Mouse (Mus musculus) right cerebral cortex, adult 2 months (tissue): ENCODE measurements around the gene Zbtb40.

Experiments
- DNase-seq, 2 experiments: peaks; one replicate each; pipeline ENCODE4 v3.0.0; 2021 to 2022; ENCODE audit warnings: low spot score in 2 of 2

The Zbtb40 gene

DNA sequence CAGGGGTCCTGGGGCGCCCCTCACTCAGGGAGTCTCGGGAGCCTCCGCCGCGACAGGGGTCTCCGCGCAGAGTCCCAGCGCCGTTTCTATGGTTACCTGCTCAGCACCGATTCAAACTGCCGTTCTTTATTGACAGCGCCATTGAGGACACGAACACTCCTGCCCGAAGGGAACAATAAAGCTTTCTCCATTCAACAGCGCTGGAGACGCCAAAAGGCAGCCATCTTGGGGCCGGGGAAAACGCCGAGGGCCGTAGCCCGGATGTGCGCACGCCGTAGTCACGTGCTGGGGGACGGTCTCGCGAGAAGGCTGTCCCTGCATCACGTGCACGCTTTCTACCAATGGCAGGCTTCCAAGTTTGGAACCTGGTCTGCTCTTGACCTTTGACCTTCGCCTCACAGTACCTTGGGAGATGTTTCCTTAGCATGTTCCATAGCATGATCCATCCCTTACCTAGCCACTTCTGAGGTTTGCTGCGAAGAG, at the start of gene Zbtb40:
Gene Zbtb40, minus strand, starts transcription at position 252 of the 483 bp plus-strand sequence.
- peak; percentile 94 to 96 for DNase-seq

DNA sequence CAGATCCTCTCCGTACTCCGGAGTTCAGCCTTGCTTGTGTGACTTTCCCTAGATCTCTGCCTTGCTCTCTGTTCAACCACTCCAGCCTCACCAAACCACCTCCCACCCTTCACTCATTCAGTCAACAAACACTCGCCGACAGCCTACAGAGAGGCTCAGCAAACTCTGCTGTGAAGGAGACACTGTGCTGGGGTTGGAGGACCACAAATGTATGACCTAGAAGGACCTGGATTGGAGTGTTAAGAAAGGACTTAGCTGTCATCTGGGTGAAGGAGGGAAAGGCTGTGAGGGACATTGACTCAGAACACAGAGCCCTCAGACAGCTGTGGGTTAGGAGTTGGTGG, 49.4 kb upstream of the Zbtb40 start:
- no peak for DNase-seq

DNA sequence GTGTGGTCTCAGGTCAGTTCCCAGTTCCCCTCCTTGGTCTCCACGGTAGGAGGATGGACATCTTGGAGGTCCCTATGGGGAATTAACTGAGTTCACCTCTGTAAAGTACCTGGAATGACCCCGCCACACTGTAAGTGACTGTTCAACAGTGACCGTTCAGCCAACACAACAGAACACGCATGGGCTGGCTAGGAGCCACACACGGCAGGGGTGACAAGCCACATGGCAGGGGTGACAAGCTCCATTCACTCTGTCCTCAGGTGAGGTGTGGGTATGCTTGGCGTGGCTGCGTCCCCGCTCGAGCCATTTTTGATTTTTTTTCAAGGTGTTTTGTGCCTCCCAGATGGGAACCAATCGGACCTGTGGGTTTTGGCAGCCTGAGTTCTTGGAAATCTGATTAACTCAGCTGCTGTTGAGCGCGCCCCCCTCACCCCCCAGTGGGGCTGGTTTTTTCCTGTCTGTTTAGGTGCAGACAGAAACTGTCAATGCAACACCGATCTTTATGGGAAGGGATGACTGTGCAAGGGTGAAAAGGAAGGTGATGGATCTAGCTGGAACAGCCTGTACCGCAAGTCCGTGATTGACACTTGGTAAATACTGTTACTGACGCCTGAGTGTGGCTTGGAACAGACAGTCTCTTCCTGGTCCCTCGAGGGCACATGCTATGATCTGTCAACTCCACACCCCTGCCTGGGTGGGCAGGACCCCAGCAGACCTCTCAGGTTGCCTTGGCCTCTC, 48.8 kb upstream of the Zbtb40 start:
- no peak for DNase-seq

- DNase-seq = no peak
Measured at GRCm38 (mm10) chr4:137096353-137096752, 47.8 kb upstream of the Zbtb40 start.

DNA sequence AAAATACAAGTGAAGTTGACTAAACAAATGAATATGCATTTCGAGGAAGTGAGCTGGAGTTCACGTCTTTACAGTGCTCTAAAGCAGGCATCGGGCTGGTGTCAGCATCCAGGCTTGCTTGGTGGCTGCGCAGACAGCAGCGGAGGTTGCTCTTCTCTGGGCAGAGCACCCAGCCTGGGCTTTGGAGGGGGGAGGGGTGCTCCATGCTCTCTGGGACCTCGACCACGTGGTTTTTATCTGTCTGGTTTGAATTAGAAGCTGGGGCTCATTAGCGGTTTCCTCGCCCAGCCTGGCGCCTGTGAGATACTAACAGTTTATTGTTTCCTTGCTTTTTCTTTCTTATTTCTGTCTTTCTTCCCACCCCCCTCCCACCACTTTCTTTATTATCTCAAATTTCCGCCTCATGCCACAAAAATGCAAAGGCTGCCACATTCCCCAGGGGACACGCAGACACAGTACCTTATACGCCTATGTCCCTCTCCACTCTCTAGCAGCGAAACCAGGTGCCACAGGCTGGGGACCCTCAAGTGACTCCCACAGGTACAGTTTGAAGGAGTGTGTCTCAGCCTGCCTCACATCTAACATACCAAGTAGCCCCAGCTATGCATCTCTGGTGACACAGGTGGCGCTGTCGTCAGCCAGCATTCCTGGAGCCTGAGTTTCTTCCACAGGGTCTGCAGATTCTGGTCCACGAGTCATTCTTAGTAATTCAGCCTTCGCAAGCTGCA, 36.6 kb upstream of the Zbtb40 start:
- peak; percentile 33 to 37 for DNase-seq

GRCm38 (mm10) chr4:137082866-137083265, 34.3 kb upstream of the Zbtb40 start:
- DNase-seq = no peak

- DNase-seq = no peak
Measured at GRCm38 (mm10) chr4:137081401-137081800, 32.8 kb upstream of the Zbtb40 start.

DNA sequence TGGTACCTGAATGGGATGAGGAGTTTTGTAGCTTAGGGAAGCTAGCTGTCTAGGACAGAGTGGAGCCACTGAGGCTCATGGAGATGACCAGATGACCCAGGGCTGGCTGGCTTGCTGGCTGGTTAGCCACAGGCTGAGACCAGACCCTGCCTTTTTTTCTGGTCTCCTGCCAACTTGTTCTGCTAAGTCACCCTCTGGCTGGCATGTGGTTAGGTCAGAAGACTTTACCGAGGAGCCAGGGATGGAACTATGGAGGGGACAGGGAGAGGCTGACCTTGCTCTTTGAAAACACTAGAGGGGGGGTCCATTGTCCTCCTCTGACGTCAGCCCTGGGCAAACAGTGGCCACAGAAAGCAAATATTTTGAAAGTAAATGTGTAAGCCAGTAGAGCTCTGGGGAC, 28.6 kb upstream of the Zbtb40 start:
- no peak for DNase-seq

DNA sequence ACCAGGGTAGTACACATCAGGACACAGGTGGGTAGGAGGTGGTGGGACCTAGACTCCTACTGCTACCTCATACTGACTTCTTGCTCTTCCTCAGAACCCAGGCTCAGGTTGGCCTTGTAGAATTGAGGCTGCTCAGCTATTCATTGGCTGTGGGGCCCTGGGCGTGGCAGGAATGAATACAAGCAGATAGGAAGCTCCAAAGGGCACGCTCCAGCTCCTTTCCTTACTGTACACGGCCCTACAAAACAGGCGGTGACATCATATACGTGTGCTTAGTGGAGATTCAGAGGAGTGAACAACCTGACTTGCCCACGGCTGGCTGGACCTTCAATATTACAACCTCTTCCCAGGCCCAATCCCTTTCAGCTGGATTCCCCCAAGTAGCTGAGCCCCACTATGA, 22.6 kb upstream of the Zbtb40 start:
- no peak for DNase-seq

GRCm38 (mm10) chr4:137068491-137068890, 19.9 kb upstream of the Zbtb40 start:
- DNase-seq = no peak

DNA sequence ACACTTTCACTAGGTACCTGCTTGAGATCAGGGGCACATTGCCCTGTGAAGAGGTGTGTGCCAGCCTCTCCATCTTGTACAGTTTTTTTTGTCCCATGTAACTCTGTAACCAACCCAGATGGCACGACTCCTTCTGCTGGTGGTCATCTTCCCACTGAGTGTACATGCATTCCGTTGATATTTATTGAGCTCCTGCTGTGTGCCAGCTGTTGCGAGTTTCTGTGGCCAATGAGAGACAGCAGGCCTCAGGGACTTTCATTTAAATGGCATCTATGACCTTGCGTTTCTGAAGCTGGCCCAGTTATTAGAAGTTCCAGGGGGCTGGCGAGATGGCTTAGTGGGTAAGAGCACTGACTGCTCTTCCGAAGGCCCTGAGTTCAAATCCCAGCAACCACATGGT, 17.2 kb upstream of the Zbtb40 start:
- DNase-seq = no peak

DNA sequence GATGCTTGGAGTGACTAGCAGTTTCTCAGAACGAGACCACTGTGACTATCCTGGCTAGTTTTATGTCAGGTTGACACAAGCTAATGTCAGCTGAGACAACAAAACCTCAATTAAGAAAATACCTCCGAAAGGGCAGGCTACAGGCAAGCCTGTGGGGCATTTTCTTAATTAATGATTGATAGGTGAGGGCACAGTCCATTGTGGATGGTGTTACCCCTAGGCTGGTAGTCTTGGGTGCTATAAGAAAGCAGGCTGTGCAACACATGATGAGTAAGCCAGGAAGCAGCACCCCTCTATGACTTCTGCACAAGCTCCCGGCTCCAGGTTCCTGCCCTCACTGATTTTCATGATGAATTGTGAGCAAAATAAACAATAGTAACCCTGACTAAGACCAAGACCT, 6.3 kb upstream of the Zbtb40 start:
- no peak for DNase-seq

- no peak for DNase-seq
Measured at GRCm38 (mm10) chr4:137053810-137054209, 5.2 kb upstream of the Zbtb40 start.

- DNase-seq = peak in 1 of 2 experiments; percentile 9
Measured at GRCm38 (mm10) chr4:137047840-137048549, 606 bp downstream of the Zbtb40 start.

GRCm38 (mm10) chr4:137046110-137046509, 2.5 kb downstream of the Zbtb40 start:
- no peak for DNase-seq

DNA sequence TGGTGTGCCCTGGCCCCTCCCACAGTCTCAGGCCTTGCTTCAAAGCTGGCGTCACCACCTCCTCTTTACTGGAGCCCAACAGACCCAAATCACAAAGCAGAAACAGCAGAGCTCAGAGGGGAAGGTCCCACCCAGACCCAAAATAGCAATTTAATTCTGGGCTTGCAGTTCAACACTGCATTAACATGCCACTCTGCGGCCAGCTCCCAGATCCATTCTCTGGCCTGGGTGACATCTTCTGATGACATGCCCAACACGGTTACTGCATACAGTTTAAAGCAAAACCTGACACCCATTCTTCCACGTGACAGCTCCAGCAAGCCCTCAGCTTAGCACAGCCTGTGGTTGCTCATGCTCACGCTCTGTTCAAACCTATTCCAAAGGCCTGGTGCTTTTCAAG, 4.1 kb downstream of the Zbtb40 start:
- DNase-seq = peak in 1 of 2 experiments; percentile 15

DNA sequence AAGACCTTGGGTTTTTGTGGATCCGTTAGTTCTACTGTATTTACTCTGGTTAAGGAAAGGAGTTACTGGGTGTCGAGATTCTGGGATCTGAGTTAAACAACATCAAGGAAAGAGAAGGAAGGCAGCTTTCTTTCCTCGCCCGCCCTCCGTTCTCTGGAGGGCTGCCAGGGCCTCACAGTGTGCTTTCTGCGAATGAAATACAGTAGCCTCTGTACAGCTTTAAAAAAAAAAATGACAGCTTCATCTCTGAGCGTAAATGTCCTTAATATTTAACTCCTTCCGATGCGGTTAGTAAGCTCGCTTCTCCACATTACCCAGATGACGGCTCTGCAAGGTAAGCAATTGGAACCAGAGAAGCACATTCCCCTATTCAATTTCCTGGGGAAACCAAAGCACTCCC, 4.8 kb downstream of the Zbtb40 start:
- DNase-seq = peak; percentile 19 to 32

GRCm38 (mm10) chr4:137042039-137042438, 6.6 kb downstream of the Zbtb40 start:
- DNase-seq = no peak

GRCm38 (mm10) chr4:137041161-137041621, 7.4 kb downstream of the Zbtb40 start:
- no peak for DNase-seq

- no peak for DNase-seq
Measured at GRCm38 (mm10) chr4:137039441-137039840, 9.2 kb downstream of the Zbtb40 start.

GRCm38 (mm10) chr4:137038501-137038900, 10.1 kb downstream of the Zbtb40 start:
- DNase-seq = no peak

DNA sequence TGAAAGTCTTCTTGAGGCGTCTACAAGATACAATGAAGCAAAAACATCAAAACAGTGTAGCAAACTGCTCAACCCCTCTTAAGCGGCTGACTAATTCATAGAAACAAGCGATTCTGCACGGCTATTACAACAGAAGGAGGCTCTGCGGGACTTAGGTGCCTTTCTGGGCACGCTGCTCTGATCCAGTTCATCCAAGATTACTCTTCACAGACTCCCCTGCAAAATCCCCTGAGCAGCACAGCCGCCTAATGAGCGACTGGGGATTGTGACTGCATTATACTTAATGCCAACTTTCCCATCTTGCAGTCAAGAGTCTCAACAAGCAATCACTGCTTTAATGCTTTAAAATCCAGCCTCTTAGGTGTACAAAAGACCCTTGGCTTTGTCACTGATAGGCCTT, 10.5 kb downstream of the Zbtb40 start:
- DNase-seq = no peak
